Mouse (Mus musculus): ENCODE data around the gene Adtrp. TPM values are rescaled to one million over a fixed set of nuclear protein-coding genes. Genes with fewer than 3 reads are reported as not detected.

The Adtrp gene
- polyA plus RNA-seq, 1 experiment from 2014 or later, result not detected

GRCm38 (mm10) chr13:41779603-41780180 is 67.8 kb downstream of the Adtrp start:
- DNase-seq (ENCODE audit: low spot score) (peak; percentile 30), ATAC-seq (no peak)
- no peak overlapping the region for H3K4me3 ChIP-seq (ENCODE audit: low read depth, low read length)
- no peaks in the 10 kb centered on the region for H3K9me3 ChIP-seq (replicated peaks; ENCODE audit: control insufficient read depth, low read length)
- WGBS, result 52% methylated on average over 9 of the region's 9 CpGs
- no peaks in the 10 kb centered on the region for H3K36me3 ChIP-seq (ENCODE audit: control insufficient read depth, insufficient read depth, low read length)
- H3K4me2 ChIP-seq (ENCODE audit: low read length), result no peak overlapping the region
- no peaks in the 10 kb centered on the region for H3K4me1 ChIP-seq (ENCODE audit: control insufficient read depth, insufficient read depth, low read length)
- H3K27me3 ChIP-seq (replicated peaks; ENCODE audit: control insufficient read depth, insufficient read depth, low read length), result no peaks in the 10 kb centered on the region
- no peak overlapping the region for H3K9ac ChIP-seq (ENCODE audit: low read length)
- no peak overlapping the region for H3K27ac ChIP-seq (ENCODE audit: low read depth, low read length)

DNA sequence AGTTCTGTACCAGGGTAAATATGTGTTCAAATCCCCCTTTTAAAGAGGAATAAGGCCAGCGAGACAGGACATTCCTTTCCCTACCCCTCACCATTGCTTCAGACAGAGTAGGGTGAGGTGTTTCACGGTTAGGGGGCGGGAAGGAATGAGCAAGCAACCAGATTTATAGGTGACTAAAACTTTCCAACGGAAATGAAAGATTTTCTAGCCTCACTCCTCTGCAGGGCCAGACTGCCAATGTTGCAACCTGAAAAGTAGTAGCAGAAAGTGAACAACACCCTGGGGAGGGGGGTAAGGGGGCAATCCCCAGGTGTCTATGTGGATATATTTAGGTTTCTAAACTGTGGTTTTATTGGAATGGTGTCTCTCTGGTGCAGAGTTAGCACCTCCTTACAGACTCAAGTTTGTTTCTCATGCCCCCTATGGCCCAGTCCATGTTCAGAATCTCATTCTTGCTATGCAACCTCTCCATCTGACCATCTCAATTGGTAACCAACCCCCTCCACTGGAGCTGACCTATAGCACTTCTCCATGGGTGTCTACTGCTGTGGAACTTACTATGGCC is 73.6 kb downstream of the Adtrp start:
- Histone ChIP-seq H3K27me3 (replicated peaks; ENCODE audit: control insufficient read depth, insufficient read depth, low read length) (no peaks in the 10 kb centered on the region), H3K27ac (ENCODE audit: low read depth, low read length) (no peak overlapping the region), H3K36me3 (ENCODE audit: control insufficient read depth, insufficient read depth, low read length) (no peaks in the 10 kb centered on the region), H3K4me2 (ENCODE audit: low read length) (no peak overlapping the region), H3K4me3 (ENCODE audit: low read depth, low read length) (no peak overlapping the region), H3K9me3 (replicated peaks; ENCODE audit: control insufficient read depth, low read length) (no peaks in the 10 kb centered on the region), H3K4me1 (ENCODE audit: control insufficient read depth, insufficient read depth, low read length) (no peaks in the 10 kb centered on the region), H3K9ac (ENCODE audit: low read length) (no peak overlapping the region)
- no peak for ATAC-seq
- no peak for DNase-seq (ENCODE audit: low spot score)
- WGBS, result 94% methylated on average over 4 of the region's 4 CpGs

- no peak for DNase-seq (ENCODE audit: low spot score)
- Histone ChIP-seq H3K9me3 (replicated peaks; ENCODE audit: control insufficient read depth, low read length) (no peaks in the 10 kb centered on the region), H3K4me1 (ENCODE audit: control insufficient read depth, insufficient read depth, low read length) (no peaks in the 10 kb centered on the region), H3K36me3 (ENCODE audit: control insufficient read depth, insufficient read depth, low read length) (no peaks in the 10 kb centered on the region), H3K4me3 (ENCODE audit: low read depth, low read length) (no peak overlapping the region), H3K27ac (ENCODE audit: low read depth, low read length) (no peak overlapping the region), H3K27me3 (replicated peaks; ENCODE audit: control insufficient read depth, insufficient read depth, low read length) (no peaks in the 10 kb centered on the region), H3K4me2 (ENCODE audit: low read length) (no peak overlapping the region), H3K9ac (ENCODE audit: low read length) (no peak overlapping the region)
- no peak for ATAC-seq
- WGBS, result 81% methylated on average over 3 of the region's 3 CpGs
Observed at GRCm38 (mm10) chr13:41771061-41771460, 76.4 kb downstream of the Adtrp start.

- H3K27ac ChIP-seq (ENCODE audit: low read depth, low read length), result no peak overlapping the region
- 88% methylated on average over 4 of the region's 4 CpGs for WGBS
Observed at GRCm38 (mm10) chr13:41767941-41768340, 79.5 kb downstream of the Adtrp start.

DNA sequence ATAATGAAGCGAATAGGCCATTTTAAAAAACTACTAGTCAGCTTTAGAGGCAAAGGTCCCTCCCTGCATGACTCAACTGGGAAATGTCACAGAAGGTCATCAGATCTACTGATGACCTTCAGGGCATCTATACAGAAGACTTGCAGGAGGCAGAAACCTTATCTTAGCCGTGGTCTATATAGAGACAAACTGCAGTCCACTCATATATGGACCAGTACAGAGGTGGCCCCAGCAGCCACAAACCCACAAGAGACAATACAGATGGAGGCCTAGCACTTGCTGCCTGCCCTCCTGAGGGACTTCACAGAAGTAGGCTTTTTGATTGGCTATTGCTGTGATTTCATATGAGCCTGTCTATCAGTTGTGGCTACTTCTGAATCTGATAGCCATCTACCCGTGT is 85.5 kb downstream of the Adtrp start:
- Histone ChIP-seq H3K4me2 (ENCODE audit: low read length) (no peak overlapping the region), H3K4me1 (ENCODE audit: control insufficient read depth, insufficient read depth, low read length) (peaks cover 20% of the 10 kb centered on the region), H3K27ac (ENCODE audit: low read depth, low read length) (no peak overlapping the region), H3K27me3 (replicated peaks; ENCODE audit: control insufficient read depth, insufficient read depth, low read length) (no peaks in the 10 kb centered on the region), H3K9ac (ENCODE audit: low read length) (no peak overlapping the region), H3K36me3 (ENCODE audit: control insufficient read depth, insufficient read depth, low read length) (no peaks in the 10 kb centered on the region), H3K9me3 (replicated peaks; ENCODE audit: control insufficient read depth, low read length) (no peaks in the 10 kb centered on the region), H3K4me3 (ENCODE audit: low read depth, low read length) (no peak overlapping the region)
- ATAC-seq (no peak), DNase-seq (ENCODE audit: low spot score) (no peak)
- whole genome bisulfite sequencing, result 90% methylated on average over 3 of the region's 3 CpGs

More at GRCm38 (mm10) chr13:41767941-41768340, 79.5 kb downstream of the Adtrp start:
- H3K9ac ChIP-seq (ENCODE audit: low read length), result no peak overlapping the region
- ATAC-seq (no peak), DNase-seq (ENCODE audit: low spot score) (no peak)
- H3K9me3 ChIP-seq (replicated peaks; ENCODE audit: control insufficient read depth, low read length), result no peaks in the 10 kb centered on the region
- H3K4me2 ChIP-seq (ENCODE audit: low read length), result no peak overlapping the region
- H3K4me3 ChIP-seq (ENCODE audit: low read depth, low read length), result no peak overlapping the region
- no peaks in the 10 kb centered on the region for H3K36me3 ChIP-seq (ENCODE audit: control insufficient read depth, insufficient read depth, low read length)
- H3K4me1 ChIP-seq (ENCODE audit: control insufficient read depth, insufficient read depth, low read length), result no peaks in the 10 kb centered on the region
- no peaks in the 10 kb centered on the region for H3K27me3 ChIP-seq (replicated peaks; ENCODE audit: control insufficient read depth, insufficient read depth, low read length)

- no peak overlapping the region for H3K27ac ChIP-seq (ENCODE audit: low read depth, low read length)
- DNase-seq (ENCODE audit: low spot score) (no peak), ATAC-seq (no peak; the same call in 1 of the 2 replicates)
- H3K9ac ChIP-seq (ENCODE audit: low read length), result no peak overlapping the region
- no peaks in the 10 kb centered on the region for H3K9me3 ChIP-seq (replicated peaks; ENCODE audit: control insufficient read depth, low read length)
- 27% methylated on average over 10 of the region's 10 CpGs for WGBS
- peaks cover 20% of the 10 kb centered on the region for H3K4me1 ChIP-seq (ENCODE audit: control insufficient read depth, insufficient read depth, low read length)
- H3K4me3 ChIP-seq (ENCODE audit: low read depth, low read length), result no peak overlapping the region
- no peaks in the 10 kb centered on the region for H3K27me3 ChIP-seq (replicated peaks; ENCODE audit: control insufficient read depth, insufficient read depth, low read length)
- H3K36me3 ChIP-seq (ENCODE audit: control insufficient read depth, insufficient read depth, low read length), result no peaks in the 10 kb centered on the region
- H3K4me2 ChIP-seq (ENCODE audit: low read length), result no peak overlapping the region
Observed at GRCm38 (mm10) chr13:41760484-41760883, 87.0 kb downstream of the Adtrp start.

DNA sequence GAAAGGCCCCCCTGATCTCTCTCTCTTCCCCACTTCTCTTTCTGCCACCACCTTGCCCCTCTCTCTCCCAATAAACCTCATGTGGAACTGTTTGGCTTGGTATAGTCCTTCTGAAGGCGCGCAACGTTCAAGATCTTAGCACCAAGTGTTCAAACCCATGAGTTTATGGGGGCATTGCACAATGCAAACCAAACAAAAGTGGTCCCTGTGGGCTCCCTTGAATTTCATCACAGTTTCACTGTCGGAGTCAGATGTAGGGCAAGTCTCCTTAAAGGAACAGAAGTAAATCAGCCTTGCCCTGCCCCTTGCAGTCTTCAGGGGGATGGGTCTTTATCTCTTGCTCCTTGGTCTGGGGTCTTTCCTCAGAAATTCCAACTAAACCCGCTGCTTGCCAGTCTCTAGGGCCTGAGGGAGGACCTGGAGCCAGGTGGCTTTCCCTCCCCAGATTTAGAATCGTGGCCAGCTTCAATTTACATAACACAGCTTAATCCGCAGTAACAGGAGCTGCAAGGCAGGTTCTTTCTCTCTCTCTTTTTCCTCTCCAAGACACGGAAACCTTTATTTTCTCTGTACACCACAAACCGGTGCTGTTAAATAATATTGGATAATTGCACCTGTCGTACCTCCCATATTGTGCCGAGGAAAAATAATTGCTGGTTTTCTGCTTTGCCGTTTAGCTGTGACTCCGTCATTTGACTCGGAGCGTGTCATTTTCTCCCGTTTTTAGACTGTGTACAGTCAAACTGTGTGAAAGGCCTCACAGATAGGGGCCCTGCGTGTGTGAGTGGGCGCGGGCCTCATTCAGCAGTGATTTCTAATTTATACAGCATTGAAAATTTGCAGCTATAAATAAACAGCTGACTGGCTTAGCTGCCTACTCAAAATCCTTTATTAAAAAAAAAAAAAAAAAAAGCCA is 88.7 kb downstream of the Adtrp start:
- WGBS, result 23% methylated on average over 19 of the region's 19 CpGs
- Histone ChIP-seq H3K9me3 (replicated peaks; ENCODE audit: control insufficient read depth, low read length) (no peaks in the 10 kb centered on the region), H3K36me3 (ENCODE audit: control insufficient read depth, insufficient read depth, low read length) (no peaks in the 10 kb centered on the region), H3K4me2 (ENCODE audit: low read length) (peak overlapping the region; percentile 39), H3K4me3 (ENCODE audit: low read depth, low read length) (no peak overlapping the region), H3K9ac (ENCODE audit: low read length) (no peak overlapping the region), H3K27me3 (replicated peaks; ENCODE audit: control insufficient read depth, insufficient read depth, low read length) (no peaks in the 10 kb centered on the region), H3K27ac (ENCODE audit: low read depth, low read length) (peak overlapping the region; percentile 1; the same call in 1 of the 2 replicates), H3K4me1 (ENCODE audit: control insufficient read depth, insufficient read depth, low read length) (peaks cover 20% of the 10 kb centered on the region)
- ATAC-seq (peak; percentile 82), DNase-seq (ENCODE audit: low spot score) (peak; percentile 69)

DNA sequence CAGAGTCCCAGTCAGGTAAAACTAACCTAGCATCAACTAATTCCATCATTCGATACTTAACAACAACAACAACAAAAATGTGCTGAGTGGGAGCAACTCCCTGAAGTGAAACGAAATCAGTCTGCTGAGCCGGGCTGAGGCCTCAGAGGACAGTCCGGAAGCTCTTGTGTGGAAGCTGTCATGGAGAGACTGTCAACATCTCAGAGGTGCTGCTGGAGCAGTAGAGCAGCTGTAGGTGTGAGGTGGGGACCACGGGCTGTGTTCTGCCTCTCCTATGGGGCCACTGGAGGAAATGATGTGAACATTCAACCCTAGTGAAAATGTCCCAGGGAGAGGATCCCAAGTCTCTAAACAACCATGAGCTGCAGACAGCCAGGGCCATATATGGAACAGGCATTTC is 94.4 kb downstream of the Adtrp start:
- H3K9me3 ChIP-seq (replicated peaks; ENCODE audit: control insufficient read depth, low read length), result no peaks in the 10 kb centered on the region
- no peaks in the 10 kb centered on the region for H3K36me3 ChIP-seq (ENCODE audit: control insufficient read depth, insufficient read depth, low read length)
- no peak overlapping the region for H3K4me3 ChIP-seq (ENCODE audit: low read depth, low read length)
- WGBS, result 90% methylated on average over 5 of the region's 5 CpGs
- ATAC-seq (no peak), DNase-seq (ENCODE audit: low spot score) (no peak)
- H3K27me3 ChIP-seq (replicated peaks; ENCODE audit: control insufficient read depth, insufficient read depth, low read length), result no peaks in the 10 kb centered on the region
- H3K27ac ChIP-seq (ENCODE audit: low read depth, low read length), result no peak overlapping the region
- H3K4me1 ChIP-seq (ENCODE audit: control insufficient read depth, insufficient read depth, low read length), result no peaks in the 10 kb centered on the region
- no peak overlapping the region for H3K9ac ChIP-seq (ENCODE audit: low read length)
- H3K4me2 ChIP-seq (ENCODE audit: low read length), result no peak overlapping the region

DNA sequence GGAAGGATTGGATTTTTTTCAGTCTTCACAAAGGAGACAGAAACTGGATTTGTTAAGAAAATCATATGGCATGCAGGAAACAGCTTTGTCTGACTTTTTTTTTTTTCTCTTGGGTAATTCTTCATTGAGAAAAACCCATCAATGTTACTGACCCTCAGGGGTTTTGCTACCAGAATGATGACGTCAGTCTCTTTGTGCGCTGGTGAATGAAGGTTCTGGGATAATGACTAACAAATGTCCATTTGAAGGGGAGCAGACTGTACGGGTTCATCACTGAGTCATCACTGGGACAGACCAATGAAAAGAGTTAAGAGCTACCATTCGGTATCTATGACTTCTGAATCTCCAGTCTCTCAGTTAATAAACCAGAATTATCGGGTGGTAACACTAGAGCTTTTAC is 97.0 kb downstream of the Adtrp start:
- Histone ChIP-seq H3K9ac (ENCODE audit: low read length) (no peak overlapping the region), H3K4me3 (ENCODE audit: low read depth, low read length) (no peak overlapping the region), H3K4me1 (ENCODE audit: control insufficient read depth, insufficient read depth, low read length) (no peaks in the 10 kb centered on the region), H3K9me3 (replicated peaks; ENCODE audit: control insufficient read depth, low read length) (no peaks in the 10 kb centered on the region), H3K36me3 (ENCODE audit: control insufficient read depth, insufficient read depth, low read length) (no peaks in the 10 kb centered on the region), H3K27me3 (replicated peaks; ENCODE audit: control insufficient read depth, insufficient read depth, low read length) (no peaks in the 10 kb centered on the region), H3K4me2 (ENCODE audit: low read length) (no peak overlapping the region), H3K27ac (ENCODE audit: low read depth, low read length) (no peak overlapping the region)
- ATAC-seq, result no peak
- DNase-seq (ENCODE audit: low spot score), result peak; percentile 19
- WGBS, result 49% methylated on average over 5 of the region's 5 CpGs

Data from forebrain, embryonic 14.5 days (tissue).